Mouse (Mus musculus): ENCODE results near the gene Dynlrb1. TPM values are rescaled to one million over a fixed set of nuclear protein-coding genes. Genes with fewer than 3 reads are reported as not detected.

Dynlrb1 gene
- 89.3 and 102 TPM in 2 replicates for polyA plus RNA-seq (2011; ENCODE audit: insufficient read depth, insufficient read length, low replicate concordance, missing spikeins)

DNA sequence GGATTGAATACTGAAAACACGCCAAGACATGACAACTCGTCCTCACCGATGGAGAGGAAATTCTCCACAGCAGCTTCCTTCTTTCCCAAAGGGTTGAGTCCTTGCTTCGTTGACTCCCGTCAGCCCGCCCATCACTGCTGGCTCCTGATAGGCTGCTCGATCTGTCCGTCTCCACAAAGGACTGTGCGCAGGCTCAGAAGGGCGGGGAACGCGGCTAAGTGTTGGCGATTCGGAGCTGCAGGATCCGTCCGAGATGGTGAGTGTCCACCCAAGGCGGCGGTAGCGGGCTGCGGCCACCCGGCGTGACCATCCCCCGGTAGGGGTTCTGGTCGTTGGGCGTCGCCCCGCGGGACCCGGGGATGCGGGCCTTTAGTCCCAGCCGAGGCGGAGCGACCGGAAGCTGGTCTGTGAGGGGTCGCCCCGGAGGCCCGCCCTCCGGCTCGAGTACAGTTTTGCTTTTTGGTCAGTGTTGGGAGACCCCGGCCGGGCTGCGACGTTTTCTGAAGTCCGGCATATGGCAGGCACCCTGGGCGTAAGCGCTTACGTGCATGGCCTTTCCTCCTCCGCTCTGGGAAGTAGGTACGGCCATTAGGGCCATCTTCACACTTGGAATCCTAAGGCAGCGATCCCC, at the start of gene Dynlrb1:
Gene Dynlrb1, plus strand, starts transcription at position 172 of the 631 bp plus-strand sequence.
- WGBS, result under 1% methylated on average over 50 of the region's 50 CpGs
- TF ChIP-seq CTCF (IDR thresholded peaks at IDR 0.05; ENCODE audit: control insufficient read depth, insufficient read depth, low read length) (no peak), POLR2A (IDR thresholded peaks at IDR 0.05; ENCODE audit: borderline replicate concordance, control insufficient read depth, low read depth, low read length) (peak; percentile 90; the same call in 1 of the 2 replicates)
- Histone ChIP-seq H3K4me3 (replicated peaks; ENCODE audit: control insufficient read depth, low read depth, low read length) (peak within 1 kb of the TSS; percentile 77), H3K4me1 (ENCODE audit: control insufficient read depth, insufficient read depth, low read length) (peaks cover 4% of the 10 kb centered on the region), H3K27ac (ENCODE audit: control insufficient read depth, insufficient read depth, low read depth, low read length, poor library complexity) (peak within 1 kb of the TSS; percentile 21)

DNA sequence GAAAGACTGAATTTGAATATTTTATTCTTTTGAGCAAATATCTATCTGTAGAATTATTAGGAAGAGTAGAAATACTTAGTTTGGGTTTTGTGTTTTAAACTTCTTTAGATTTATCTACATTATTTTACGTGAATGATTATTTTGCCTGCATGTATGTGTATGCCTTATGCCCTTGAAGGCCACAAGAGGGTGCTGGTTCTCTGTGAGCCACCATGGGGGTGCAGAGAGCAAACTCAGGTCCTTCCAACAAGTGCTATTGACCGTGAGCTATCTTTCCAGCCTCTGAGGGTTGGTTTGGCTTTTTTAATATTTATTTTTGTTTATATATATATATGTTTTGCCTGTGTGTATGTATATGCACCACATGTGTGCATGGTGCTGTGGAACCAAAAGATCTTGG, 28.9 kb upstream of the Dynlrb1 start:
- H3K4me1 ChIP-seq (ENCODE audit: control insufficient read depth, insufficient read depth, low read length), result no peaks in the 10 kb centered on the region
- H3K27ac ChIP-seq (ENCODE audit: control insufficient read depth, insufficient read depth, low read depth, low read length, poor library complexity), result no peak overlapping the region
- 63% methylated on average over 2 of the region's 2 CpGs for WGBS
- H3K4me3 ChIP-seq (replicated peaks; ENCODE audit: control insufficient read depth, low read depth, low read length), result no peak overlapping the region
- TF ChIP-seq POLR2A (IDR thresholded peaks at IDR 0.05; ENCODE audit: borderline replicate concordance, control insufficient read depth, low read depth, low read length) (no peak), CTCF (IDR thresholded peaks at IDR 0.05; ENCODE audit: control insufficient read depth, insufficient read depth, low read length) (peak; percentile 68)

DNA sequence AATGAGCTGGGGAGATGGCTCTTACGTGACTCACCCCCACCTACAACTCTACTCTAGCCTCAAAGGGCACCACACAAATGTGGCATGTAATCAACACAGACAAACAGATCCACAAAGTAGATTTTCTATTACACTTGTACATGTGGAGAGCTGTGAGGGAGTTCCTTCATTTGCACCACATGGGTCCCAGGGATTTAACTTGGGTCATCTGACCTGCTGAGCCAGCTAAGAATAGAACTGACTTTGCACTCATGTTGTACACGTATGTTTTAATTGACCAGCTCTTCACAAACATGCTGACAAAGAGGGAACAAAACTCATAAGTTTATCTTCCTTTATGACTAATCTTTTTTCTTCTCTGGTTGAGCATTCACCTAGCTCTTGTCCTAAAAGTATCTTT, 13.2 kb upstream of the Dynlrb1 start:
- TF ChIP-seq POLR2A (IDR thresholded peaks at IDR 0.05; ENCODE audit: borderline replicate concordance, control insufficient read depth, low read depth, low read length) (no peak), CTCF (IDR thresholded peaks at IDR 0.05; ENCODE audit: control insufficient read depth, insufficient read depth, low read length) (no peak)

DNA sequence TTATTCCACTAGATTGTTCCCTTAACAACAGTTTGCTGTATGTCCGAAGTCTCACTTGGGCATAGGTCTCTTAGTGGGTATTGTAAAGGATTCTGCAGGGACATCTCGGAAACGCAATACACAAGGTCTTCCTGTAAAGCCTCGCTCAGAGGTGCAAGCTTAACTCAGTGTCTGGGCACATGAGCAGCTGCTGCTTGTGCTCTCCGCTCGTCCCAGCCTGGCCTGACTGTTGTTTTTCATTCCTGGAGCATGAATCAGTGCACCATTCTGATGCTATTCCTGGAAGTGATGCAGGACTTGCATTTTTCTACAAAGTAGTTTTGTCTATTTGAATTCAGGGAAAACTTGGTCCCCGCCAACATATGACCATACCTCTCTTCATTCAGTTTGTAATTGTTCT, 11.6 kb upstream of the Dynlrb1 start:
- TF ChIP-seq CTCF (IDR thresholded peaks at IDR 0.05; ENCODE audit: control insufficient read depth, insufficient read depth, low read length) (no peak), POLR2A (IDR thresholded peaks at IDR 0.05; ENCODE audit: borderline replicate concordance, control insufficient read depth, low read depth, low read length) (no peak)
- H3K4me1 ChIP-seq (ENCODE audit: control insufficient read depth, insufficient read depth, low read length), result no peaks in the 10 kb centered on the region
- H3K27ac ChIP-seq (ENCODE audit: control insufficient read depth, insufficient read depth, low read depth, low read length, poor library complexity), result no peak overlapping the region
- H3K4me3 ChIP-seq (replicated peaks; ENCODE audit: control insufficient read depth, low read depth, low read length), result no peak overlapping the region
- WGBS, result 92% methylated on average over 7 of the region's 7 CpGs

More for the DNA sequence above, 13.2 kb upstream of the Dynlrb1 start:
- Histone ChIP-seq H3K4me3 (replicated peaks; ENCODE audit: control insufficient read depth, low read depth, low read length) (no peak overlapping the region), H3K4me1 (ENCODE audit: control insufficient read depth, insufficient read depth, low read length) (no peaks in the 10 kb centered on the region), H3K27ac (ENCODE audit: control insufficient read depth, insufficient read depth, low read depth, low read length, poor library complexity) (no peak overlapping the region)
- WGBS, result 89% methylated on average over 2 of the region's 2 CpGs

DNA sequence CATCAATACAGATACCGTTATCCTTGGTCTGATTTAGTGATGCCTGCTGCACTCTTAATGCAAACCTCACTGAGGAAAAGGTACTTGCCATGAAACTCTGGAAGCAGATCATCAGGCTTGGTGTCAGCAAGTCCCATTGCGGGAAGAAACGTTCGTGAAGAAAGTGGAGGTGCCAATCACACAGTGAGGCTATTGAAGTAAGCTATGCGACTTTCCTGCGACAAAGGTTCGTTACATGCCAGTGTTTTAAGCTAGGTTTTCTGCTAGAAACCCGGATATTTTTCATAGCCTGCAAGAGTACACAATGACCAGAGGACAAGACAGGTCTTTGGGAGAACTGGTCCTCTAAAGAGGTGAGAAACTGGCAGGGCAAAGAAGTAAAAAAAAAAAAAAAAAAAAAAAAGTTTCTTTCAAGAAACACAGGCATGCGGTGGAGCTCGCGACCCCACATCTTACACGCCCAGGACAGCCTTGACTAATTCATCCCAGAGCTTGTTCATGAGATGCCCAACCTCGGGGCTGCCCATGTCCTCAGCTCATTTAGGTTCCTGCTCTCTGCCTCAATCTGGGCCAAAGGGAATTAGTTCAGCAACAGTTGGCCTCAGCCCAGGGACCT, 479 bp upstream of the Dynlrb1 start:
- Histone ChIP-seq H3K4me3 (replicated peaks; ENCODE audit: control insufficient read depth, low read depth, low read length) (peak overlapping the region; percentile 77), H3K4me1 (ENCODE audit: control insufficient read depth, insufficient read depth, low read length) (peaks cover 4% of the 10 kb centered on the region), H3K27ac (ENCODE audit: control insufficient read depth, insufficient read depth, low read depth, low read length, poor library complexity) (no peak overlapping the region)
- 3% methylated on average over 13 of the region's 13 CpGs for WGBS
- TF ChIP-seq POLR2A (IDR thresholded peaks at IDR 0.05; ENCODE audit: borderline replicate concordance, control insufficient read depth, low read depth, low read length) (no peak), CTCF (IDR thresholded peaks at IDR 0.05; ENCODE audit: control insufficient read depth, insufficient read depth, low read length) (no peak)

DNA sequence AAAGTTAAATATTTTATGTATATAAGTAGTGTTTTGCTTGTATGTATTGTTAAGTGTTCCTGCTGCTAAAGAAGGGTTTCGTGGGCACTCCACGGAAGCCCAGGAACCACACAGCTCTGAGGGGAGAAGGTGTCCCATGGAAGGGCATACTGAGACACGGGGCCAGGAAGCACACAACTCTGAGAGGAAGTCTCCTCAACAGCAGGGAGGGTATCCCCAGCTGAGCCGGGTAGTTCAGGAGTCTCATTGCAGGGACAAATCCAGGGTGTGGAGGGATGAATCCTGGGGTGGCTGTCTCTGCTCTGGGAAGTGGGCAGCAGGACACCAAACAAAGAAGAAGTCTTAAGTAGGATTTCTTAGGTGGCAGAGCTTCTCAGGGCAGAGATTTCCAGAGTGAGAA, 943 bp downstream of the Dynlrb1 start:
- under 1% methylated on average over 4 of the region's 4 CpGs for WGBS
- H3K27ac ChIP-seq (ENCODE audit: control insufficient read depth, insufficient read depth, low read depth, low read length, poor library complexity), result no peak overlapping the region
- TF ChIP-seq CTCF (IDR thresholded peaks at IDR 0.05; ENCODE audit: control insufficient read depth, insufficient read depth, low read length) (no peak), POLR2A (IDR thresholded peaks at IDR 0.05; ENCODE audit: borderline replicate concordance, control insufficient read depth, low read depth, low read length) (no peak)

DNA sequence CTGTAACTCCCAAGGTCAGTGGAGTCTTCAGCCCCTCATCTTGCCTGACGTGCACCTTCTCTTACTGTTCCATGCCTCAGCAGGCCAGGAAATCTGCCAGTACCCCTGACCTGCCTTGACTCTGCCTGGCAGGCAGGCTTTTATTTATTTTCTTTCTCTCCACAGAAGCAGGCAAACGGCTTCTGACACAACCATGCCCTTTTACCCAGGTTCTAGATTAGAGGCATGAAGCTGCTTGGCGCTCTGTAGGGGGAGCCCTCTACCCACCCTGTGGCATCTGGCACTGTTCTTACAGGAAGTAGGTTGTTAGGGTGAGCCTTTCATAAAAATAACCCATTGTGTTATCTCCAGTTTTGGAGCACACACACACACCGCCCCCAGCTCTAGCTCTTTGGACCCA, 4.6 kb downstream of the Dynlrb1 start:
- 79% methylated on average over 4 of the region's 4 CpGs for WGBS
- Histone ChIP-seq H3K4me3 (replicated peaks; ENCODE audit: control insufficient read depth, low read depth, low read length) (no peak overlapping the region), H3K27ac (ENCODE audit: control insufficient read depth, insufficient read depth, low read depth, low read length, poor library complexity) (no peak overlapping the region), H3K4me1 (ENCODE audit: control insufficient read depth, insufficient read depth, low read length) (peaks cover 5% of the 10 kb centered on the region)
- TF ChIP-seq CTCF (IDR thresholded peaks at IDR 0.05; ENCODE audit: control insufficient read depth, insufficient read depth, low read length), result peak; percentile 47
- no peak for TF ChIP-seq POLR2A (IDR thresholded peaks at IDR 0.05; ENCODE audit: borderline replicate concordance, control insufficient read depth, low read depth, low read length)

More for the DNA sequence above, 943 bp downstream of the Dynlrb1 start:
- peaks cover 4% of the 10 kb centered on the region for H3K4me1 ChIP-seq (ENCODE audit: control insufficient read depth, insufficient read depth, low read length)
- H3K4me3 ChIP-seq (replicated peaks; ENCODE audit: control insufficient read depth, low read depth, low read length), result peak overlapping the region; percentile 77

DNA sequence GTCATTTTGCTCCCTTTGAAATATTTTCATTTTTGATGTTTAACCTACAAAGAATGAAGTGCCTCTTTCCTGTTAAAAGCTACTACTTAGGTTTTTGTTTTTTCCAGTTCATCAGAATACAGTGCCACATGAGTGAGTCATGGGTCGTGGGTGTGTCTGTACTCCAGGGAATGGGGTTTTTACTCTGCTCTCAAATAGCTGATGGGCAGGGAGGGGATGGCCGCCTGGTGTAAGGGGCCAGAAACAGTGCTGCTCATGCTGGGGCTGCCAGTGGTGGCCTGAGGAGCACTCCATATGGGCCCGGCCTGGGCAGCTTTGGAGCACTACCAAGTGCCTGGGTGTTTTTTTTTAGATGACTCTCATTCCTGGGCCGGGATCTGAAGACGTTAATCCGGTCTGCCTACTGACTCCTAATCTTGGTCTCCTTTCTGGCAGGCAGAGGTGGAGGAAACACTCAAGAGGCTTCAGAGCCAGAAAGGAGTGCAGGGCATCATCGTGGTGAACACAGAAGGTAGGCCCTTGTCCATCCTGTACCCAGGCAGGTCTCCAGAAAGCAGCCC, 6.0 kb downstream of the Dynlrb1 start:
- WGBS, result 86% methylated on average over 7 of the region's 7 CpGs
- TF ChIP-seq CTCF (IDR thresholded peaks at IDR 0.05; ENCODE audit: control insufficient read depth, insufficient read depth, low read length), result no peak
- no peak for TF ChIP-seq POLR2A (IDR thresholded peaks at IDR 0.05; ENCODE audit: borderline replicate concordance, control insufficient read depth, low read depth, low read length)
- Histone ChIP-seq H3K4me3 (replicated peaks; ENCODE audit: control insufficient read depth, low read depth, low read length) (no peak overlapping the region), H3K27ac (ENCODE audit: control insufficient read depth, insufficient read depth, low read depth, low read length, poor library complexity) (no peak overlapping the region), H3K4me1 (ENCODE audit: control insufficient read depth, insufficient read depth, low read length) (peaks cover 5% of the 10 kb centered on the region)

All from bone marrow, adult 2 months (tissue).